Mouse (Mus musculus): ENCODE measurements around the gene C1ql1. TPM values are rescaled to one million over a fixed set of nuclear protein-coding genes. Genes with fewer than 3 reads are reported as not detected.

Gene C1ql1
- 0.77 and 0.80 TPM in 2 replicates for polyA plus RNA-seq (2012; rRNA removed)

DNA sequence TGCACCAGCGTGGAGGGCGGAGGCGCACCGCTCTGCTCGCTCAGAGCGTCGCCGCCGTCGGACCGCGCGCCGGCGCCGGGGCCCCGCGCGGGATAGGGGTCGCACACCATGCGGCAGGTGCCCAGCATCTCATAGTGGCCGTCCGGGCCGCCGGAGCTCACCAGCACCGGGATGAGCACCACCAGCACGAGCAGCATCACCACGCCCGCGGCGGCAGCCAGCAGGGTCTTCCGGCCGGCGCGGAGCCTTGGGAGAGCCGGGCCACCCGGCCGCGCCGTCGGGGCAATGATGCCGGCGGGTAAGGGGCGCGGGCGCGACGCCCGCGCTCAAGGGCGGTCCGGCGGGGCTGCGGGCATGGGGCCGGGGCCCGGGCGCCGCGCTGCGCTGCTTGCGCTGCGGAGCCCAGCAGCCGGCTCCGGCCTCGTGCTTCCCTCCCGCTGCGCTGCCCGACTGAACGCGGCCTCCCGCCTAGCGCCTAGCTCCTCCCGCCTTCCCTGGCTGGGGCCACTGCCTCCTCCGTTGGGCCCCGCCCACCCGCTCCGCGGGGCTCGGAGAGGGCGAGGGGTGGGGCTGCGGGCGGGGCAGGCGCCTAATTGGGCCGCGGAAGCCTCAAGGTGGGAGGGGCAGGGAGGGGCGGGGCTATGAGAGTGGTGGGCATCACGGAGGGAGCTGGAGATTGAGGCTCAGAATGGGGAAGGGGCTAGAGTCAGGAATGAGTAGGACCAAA, at the start of gene C1ql1:
TSS of gene C1ql1 (minus strand) at position 424 of the 727 bp plus-strand sequence.
- Histone ChIP-seq H3K4me1 (ENCODE audit: control insufficient read depth, insufficient read depth, low read length) (peaks cover 16% of the 10 kb centered on the region), H3K36me3 (ENCODE audit: control insufficient read depth, insufficient read depth, low read length) (no peaks in the 10 kb centered on the region), H3K4me3 (ENCODE audit: control insufficient read depth, low read depth, low read length) (peak within 1 kb of the TSS; percentile 30), H3K27me3 (ENCODE audit: control insufficient read depth, insufficient read depth, low read length) (no peaks in the 10 kb centered on the region; the same call in none of the 2 replicates), H3K27ac (ENCODE audit: control insufficient read depth, insufficient read depth, low read depth, low read length) (no peak within 1 kb of the TSS)
- TF ChIP-seq POLR2A (IDR thresholded peaks at IDR 0.05; ENCODE audit: control insufficient read depth, low read depth, low read length) = no peak
- TF ChIP-seq CTCF (IDR thresholded peaks at IDR 0.05; ENCODE audit: control insufficient read depth, insufficient read depth, insufficient replicate concordance, low read depth, low read length) = no peak

DNA sequence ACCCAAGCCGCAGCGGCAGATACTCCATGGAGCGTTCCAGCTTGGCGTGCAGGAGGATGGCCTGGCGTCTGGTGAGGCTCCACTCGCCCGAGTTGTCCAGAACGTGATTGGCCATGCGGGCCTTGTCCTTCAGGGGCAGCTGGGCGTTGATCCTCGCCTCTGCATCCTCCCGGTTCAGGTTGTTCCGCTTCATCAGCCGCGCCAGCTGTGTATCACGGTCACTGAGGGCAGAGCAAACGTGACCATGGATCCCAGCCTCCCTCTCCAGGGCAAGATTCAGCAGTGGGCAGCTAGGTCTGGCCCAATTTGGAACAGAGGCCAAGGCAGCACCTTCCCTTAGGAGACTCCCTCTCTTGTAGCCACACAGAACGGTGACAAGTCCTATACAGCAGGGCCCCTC, 48.5 kb upstream of the C1ql1 start:
- peaks cover 8% of the 10 kb centered on the region for H3K4me1 ChIP-seq (ENCODE audit: control insufficient read depth, insufficient read depth, low read length)
- no peaks in the 10 kb centered on the region for H3K27me3 ChIP-seq (ENCODE audit: control insufficient read depth, insufficient read depth, low read length)
- H3K4me3 ChIP-seq (ENCODE audit: control insufficient read depth, low read depth, low read length) = no peak overlapping the region
- no peaks in the 10 kb centered on the region for H3K36me3 ChIP-seq (ENCODE audit: control insufficient read depth, insufficient read depth, low read length)
- no peak for TF ChIP-seq POLR2A (IDR thresholded peaks at IDR 0.05; ENCODE audit: control insufficient read depth, low read depth, low read length)
- no peak for TF ChIP-seq CTCF (IDR thresholded peaks at IDR 0.05; ENCODE audit: control insufficient read depth, insufficient read depth, insufficient replicate concordance, low read depth, low read length)
- no peak overlapping the region for H3K27ac ChIP-seq (ENCODE audit: control insufficient read depth, insufficient read depth, low read depth, low read length)

GRCm38 (mm10) chr11:102993420-102994029, 47.0 kb upstream of the C1ql1 start:
- H3K36me3 ChIP-seq (ENCODE audit: control insufficient read depth, insufficient read depth, low read length) = no peaks in the 10 kb centered on the region
- H3K27me3 ChIP-seq (ENCODE audit: control insufficient read depth, insufficient read depth, low read length) = no peaks in the 10 kb centered on the region
- TF ChIP-seq CTCF (IDR thresholded peaks at IDR 0.05; ENCODE audit: control insufficient read depth, insufficient read depth, insufficient replicate concordance, low read depth, low read length) = no peak
- no peak for TF ChIP-seq POLR2A (IDR thresholded peaks at IDR 0.05; ENCODE audit: control insufficient read depth, low read depth, low read length)
- no peak overlapping the region for H3K4me3 ChIP-seq (ENCODE audit: control insufficient read depth, low read depth, low read length)
- no peak overlapping the region for H3K27ac ChIP-seq (ENCODE audit: control insufficient read depth, insufficient read depth, low read depth, low read length)
- H3K4me1 ChIP-seq (ENCODE audit: control insufficient read depth, insufficient read depth, low read length) = peaks cover 10% of the 10 kb centered on the region

- no peak overlapping the region for H3K4me3 ChIP-seq (ENCODE audit: control insufficient read depth, low read depth, low read length)
- TF ChIP-seq POLR2A (IDR thresholded peaks at IDR 0.05; ENCODE audit: control insufficient read depth, low read depth, low read length) = no peak
- TF ChIP-seq CTCF (IDR thresholded peaks at IDR 0.05; ENCODE audit: control insufficient read depth, insufficient read depth, insufficient replicate concordance, low read depth, low read length) = peak; percentile 85; the same call in 1 of the 2 replicates
- peaks cover 10% of the 10 kb centered on the region for H3K4me1 ChIP-seq (ENCODE audit: control insufficient read depth, insufficient read depth, low read length)
- no peak overlapping the region for H3K27ac ChIP-seq (ENCODE audit: control insufficient read depth, insufficient read depth, low read depth, low read length)
- no peaks in the 10 kb centered on the region for H3K36me3 ChIP-seq (ENCODE audit: control insufficient read depth, insufficient read depth, low read length)
- H3K27me3 ChIP-seq (ENCODE audit: control insufficient read depth, insufficient read depth, low read length) = no peaks in the 10 kb centered on the region
Measured at GRCm38 (mm10) chr11:102992940-102993339, 46.5 kb upstream of the C1ql1 start.

- TF ChIP-seq CTCF (IDR thresholded peaks at IDR 0.05; ENCODE audit: control insufficient read depth, insufficient read depth, insufficient replicate concordance, low read depth, low read length) (no peak), POLR2A (IDR thresholded peaks at IDR 0.05; ENCODE audit: control insufficient read depth, low read depth, low read length) (no peak)
- no peak overlapping the region for H3K4me3 ChIP-seq (ENCODE audit: control insufficient read depth, low read depth, low read length)
- H3K4me1 ChIP-seq (ENCODE audit: control insufficient read depth, insufficient read depth, low read length) = peaks cover 10% of the 10 kb centered on the region
- no peaks in the 10 kb centered on the region for H3K27me3 ChIP-seq (ENCODE audit: control insufficient read depth, insufficient read depth, low read length)
- H3K27ac ChIP-seq (ENCODE audit: control insufficient read depth, insufficient read depth, low read depth, low read length) = no peak overlapping the region
- H3K36me3 ChIP-seq (ENCODE audit: control insufficient read depth, insufficient read depth, low read length) = no peaks in the 10 kb centered on the region
Measured at GRCm38 (mm10) chr11:102991681-102992080, 45.2 kb upstream of the C1ql1 start.

- H3K27me3 ChIP-seq (ENCODE audit: control insufficient read depth, insufficient read depth, low read length) = no peaks in the 10 kb centered on the region
- peaks cover 10% of the 10 kb centered on the region for H3K4me1 ChIP-seq (ENCODE audit: control insufficient read depth, insufficient read depth, low read length)
Measured at GRCm38 (mm10) chr11:102990152-102990663, 43.7 kb upstream of the C1ql1 start.

GRCm38 (mm10) chr11:102989641-102990151, 43.2 kb upstream of the C1ql1 start:
- Histone ChIP-seq H3K27me3 (ENCODE audit: control insufficient read depth, insufficient read depth, low read length) (no peaks in the 10 kb centered on the region), H3K27ac (ENCODE audit: control insufficient read depth, insufficient read depth, low read depth, low read length) (no peak overlapping the region), H3K4me3 (ENCODE audit: control insufficient read depth, low read depth, low read length) (peak overlapping the region; percentile 36), H3K4me1 (ENCODE audit: control insufficient read depth, insufficient read depth, low read length) (peaks cover 10% of the 10 kb centered on the region), H3K36me3 (ENCODE audit: control insufficient read depth, insufficient read depth, low read length) (no peaks in the 10 kb centered on the region)
- no peak for TF ChIP-seq POLR2A (IDR thresholded peaks at IDR 0.05; ENCODE audit: control insufficient read depth, low read depth, low read length)
- TF ChIP-seq CTCF (IDR thresholded peaks at IDR 0.05; ENCODE audit: control insufficient read depth, insufficient read depth, insufficient replicate concordance, low read depth, low read length) = no peak

More at GRCm38 (mm10) chr11:102990152-102990663, 43.7 kb upstream of the C1ql1 start:
- H3K4me3 ChIP-seq (ENCODE audit: control insufficient read depth, low read depth, low read length) = peak overlapping the region; percentile 36
- H3K36me3 ChIP-seq (ENCODE audit: control insufficient read depth, insufficient read depth, low read length) = no peaks in the 10 kb centered on the region
- TF ChIP-seq POLR2A (IDR thresholded peaks at IDR 0.05; ENCODE audit: control insufficient read depth, low read depth, low read length) = no peak
- no peak for TF ChIP-seq CTCF (IDR thresholded peaks at IDR 0.05; ENCODE audit: control insufficient read depth, insufficient read depth, insufficient replicate concordance, low read depth, low read length)
- H3K27ac ChIP-seq (ENCODE audit: control insufficient read depth, insufficient read depth, low read depth, low read length) = no peak overlapping the region
